Mouse (Mus musculus): ENCODE measurements around the gene Recql5.
"Not testable (repeated sequence)": the region's sequence is repeated elsewhere in the genome, so short reads cannot be mapped to it uniquely, and the experiment has no call there.

Recql5 gene

GRCm38 (mm10) chr11:115858354-115858753 lies 74.9 kb downstream of the Recql5 start, which contains the start of gene Myo15b:
TSS of gene Myo15b (plus strand) at chr11:115858406.
- no peak for DNase-seq

GRCm38 (mm10) chr11:115857936-115858335 lies 75.3 kb downstream of the Recql5 start:
- no peak for DNase-seq

GRCm38 (mm10) chr11:115857146-115857545 lies 76.1 kb downstream of the Recql5 start:
- not testable (repeated sequence) for DNase-seq

- DNase-seq: no peak
These were observed 78.6 kb downstream of the Recql5 start for GRCm38 (mm10) chr11:115854674-115855073.

- DNase-seq: no peak
These were observed 87.5 kb downstream of the Recql5 start for GRCm38 (mm10) chr11:115845819-115846218.

GRCm38 (mm10) chr11:115844240-115844639 lies 89.0 kb downstream of the Recql5 start:
- DNase-seq: no peak

GRCm38 (mm10) chr11:115843891-115844239 lies 89.4 kb downstream of the Recql5 start:
- no peak for DNase-seq

- no peak for DNase-seq
These were observed 90.0 kb downstream of the Recql5 start for GRCm38 (mm10) chr11:115843141-115843890.

Measured in cerebellum, adult 18-20 months (tissue).